Mouse (Mus musculus): ENCODE measurements around the gene Ccdc36.

GRCm38 (mm10) chr9:108451519-108452160 lies 23.4 kb upstream of the Ccdc36 start:
- TF ChIP-seq GATA1 (IDR thresholded peaks at IDR 0.05; ENCODE audit: low read length) (no peak), TAL1 (IDR thresholded peaks at IDR 0.05; ENCODE audit: low read length) (no peak)
